Mouse (Mus musculus): Measurements from ENCODE around the gene Mms19. TPM values are rescaled to one million over a fixed set of nuclear protein-coding genes. Genes with fewer than 3 reads are reported as not detected.
"Not testable (repeated sequence)": the region's sequence is repeated elsewhere in the genome, so short reads cannot be mapped to it uniquely, and the experiment has no call there.

Gene Mms19
- total and polyA plus RNA-seq, 2 experiments = 14.9 to 39.5 TPM

GRCm38 (mm10) chr19:41919471-41919870 is 61.5 kb downstream of the Mms19 start:
- no peak overlapping the region for H3K4me3 ChIP-seq (ENCODE audit: insufficient read depth, low read depth, low read length)
- H3K79me2 ChIP-seq (ENCODE audit: control insufficient read depth, insufficient read depth, low read length) = no peaks in the 10 kb centered on the region
- H3K27ac ChIP-seq (replicated peaks; ENCODE audit: insufficient read depth, low read depth, low read length) = no peak overlapping the region
- H3K9ac ChIP-seq (ENCODE audit: low read depth, low read length) = no peak overlapping the region
- WGBS = 83% methylated on average over 4 of the region's 4 CpGs
- H3K4me1 ChIP-seq (ENCODE audit: control insufficient read depth, insufficient read depth, low read length) = no peaks in the 10 kb centered on the region
- TF ChIP-seq CTCF (IDR thresholded peaks at IDR 0.05; ENCODE audit: low read depth, low read length) (no peak), POLR2A (IDR thresholded peaks at IDR 0.05; ENCODE audit: extremely low read depth, insufficient read depth, low read length) (no peak)
- H3K27me3 ChIP-seq (ENCODE audit: control insufficient read depth, insufficient read depth, low read length) = no peaks in the 10 kb centered on the region
- DNase-seq (ENCODE audit: extremely low read depth, low read depth, low spot score) = no peak
- H3K36me3 ChIP-seq (ENCODE audit: control insufficient read depth, insufficient read depth, low read length) = peaks cover 42% of the 10 kb centered on the region

GRCm38 (mm10) chr19:41916853-41917252 is 64.1 kb downstream of the Mms19 start:
- Histone ChIP-seq H3K4me3 (ENCODE audit: insufficient read depth, low read depth, low read length) (no peak overlapping the region), H3K4me1 (ENCODE audit: control insufficient read depth, insufficient read depth, low read length) (peaks cover 11% of the 10 kb centered on the region), H3K36me3 (ENCODE audit: control insufficient read depth, insufficient read depth, low read length) (peaks cover 30% of the 10 kb centered on the region), H3K27me3 (ENCODE audit: control insufficient read depth, insufficient read depth, low read length) (no peaks in the 10 kb centered on the region), H3K79me2 (ENCODE audit: control insufficient read depth, insufficient read depth, low read length) (peaks cover 18% of the 10 kb centered on the region), H3K9ac (ENCODE audit: low read depth, low read length) (no peak overlapping the region), H3K27ac (replicated peaks; ENCODE audit: insufficient read depth, low read depth, low read length) (no peak overlapping the region)
- DNase-seq (ENCODE audit: extremely low read depth, low read depth, low spot score) = no peak
- TF ChIP-seq POLR2A (IDR thresholded peaks at IDR 0.05; ENCODE audit: extremely low read depth, insufficient read depth, low read length) (no peak), CTCF (IDR thresholded peaks at IDR 0.05; ENCODE audit: low read depth, low read length) (no peak)
- WGBS = 79% methylated on average over 4 of the region's 4 CpGs

GRCm38 (mm10) chr19:41915294-41915693 is 65.7 kb downstream of the Mms19 start:
- H3K27me3 ChIP-seq (ENCODE audit: control insufficient read depth, insufficient read depth, low read length) = no peaks in the 10 kb centered on the region
- no peak overlapping the region for H3K9ac ChIP-seq (ENCODE audit: low read depth, low read length)
- peaks cover 29% of the 10 kb centered on the region for H3K36me3 ChIP-seq (ENCODE audit: control insufficient read depth, insufficient read depth, low read length)
- H3K79me2 ChIP-seq (ENCODE audit: control insufficient read depth, insufficient read depth, low read length) = peaks cover 18% of the 10 kb centered on the region
- no peak overlapping the region for H3K27ac ChIP-seq (replicated peaks; ENCODE audit: insufficient read depth, low read depth, low read length)
- H3K4me1 ChIP-seq (ENCODE audit: control insufficient read depth, insufficient read depth, low read length) = peaks cover 11% of the 10 kb centered on the region
- TF ChIP-seq POLR2A (IDR thresholded peaks at IDR 0.05; ENCODE audit: extremely low read depth, insufficient read depth, low read length) (no peak), CTCF (IDR thresholded peaks at IDR 0.05; ENCODE audit: low read depth, low read length) (no peak)
- DNase-seq (ENCODE audit: extremely low read depth, low read depth, low spot score) = no peak
- H3K4me3 ChIP-seq (ENCODE audit: insufficient read depth, low read depth, low read length) = no peak overlapping the region
- 88% methylated on average over 3 of the region's 3 CpGs for WGBS

GRCm38 (mm10) chr19:41914592-41914882 is 66.4 kb downstream of the Mms19 start:
- not testable (repeated sequence) for H3K4me3 ChIP-seq (ENCODE audit: insufficient read depth, low read depth, low read length); H3K27me3 ChIP-seq (ENCODE audit: control insufficient read depth, insufficient read depth, low read length); DNase-seq (ENCODE audit: extremely low read depth, low read depth, low spot score); H3K27ac ChIP-seq (replicated peaks; ENCODE audit: insufficient read depth, low read depth, low read length); H3K9ac ChIP-seq (ENCODE audit: low read depth, low read length)
- H3K36me3 ChIP-seq (ENCODE audit: control insufficient read depth, insufficient read depth, low read length) = peaks cover 29% of the 10 kb centered on the region
- peaks cover 11% of the 10 kb centered on the region for H3K4me1 ChIP-seq (ENCODE audit: control insufficient read depth, insufficient read depth, low read length)
- peaks cover 18% of the 10 kb centered on the region for H3K79me2 ChIP-seq (ENCODE audit: control insufficient read depth, insufficient read depth, low read length)

- 65% methylated on average over 6 of the region's 6 CpGs for WGBS
- peaks cover 11% of the 10 kb centered on the region for H3K4me1 ChIP-seq (ENCODE audit: control insufficient read depth, insufficient read depth, low read length)
- H3K4me3 ChIP-seq (ENCODE audit: insufficient read depth, low read depth, low read length) = no peak overlapping the region
- no peaks in the 10 kb centered on the region for H3K27me3 ChIP-seq (ENCODE audit: control insufficient read depth, insufficient read depth, low read length)
- no peak overlapping the region for H3K9ac ChIP-seq (ENCODE audit: low read depth, low read length)
- TF ChIP-seq POLR2A (IDR thresholded peaks at IDR 0.05; ENCODE audit: extremely low read depth, insufficient read depth, low read length) = no peak
- no peak for TF ChIP-seq CTCF (IDR thresholded peaks at IDR 0.05; ENCODE audit: low read depth, low read length)
- H3K27ac ChIP-seq (replicated peaks; ENCODE audit: insufficient read depth, low read depth, low read length) = no peak overlapping the region
- no peak for DNase-seq (ENCODE audit: extremely low read depth, low read depth, low spot score)
- H3K36me3 ChIP-seq (ENCODE audit: control insufficient read depth, insufficient read depth, low read length) = peaks cover 24% of the 10 kb centered on the region
- H3K79me2 ChIP-seq (ENCODE audit: control insufficient read depth, insufficient read depth, low read length) = peaks cover 18% of the 10 kb centered on the region
These were observed 67.0 kb downstream of the Mms19 start for GRCm38 (mm10) chr19:41913774-41914591.
